Mouse (Mus musculus) urinary bladder, postnatal 36 days (tissue): Measurements from ENCODE around the gene Cmc1.
A peak's percentile ranks its signal among the peaks of the same experiment; 100 is the strongest.
"Not testable (repeated sequence)": the region's sequence is repeated elsewhere in the genome, so short reads cannot be mapped to it uniquely, and the experiment has no call there.

Source experiments
- DNase-seq, 2 experiments: peaks; one replicate each; pipeline ENCODE4 v3.0.0; 2022; ENCODE audit warnings: low spot score in 2 of 2, mixed read lengths in 1 of 2

The Cmc1 gene

DNA sequence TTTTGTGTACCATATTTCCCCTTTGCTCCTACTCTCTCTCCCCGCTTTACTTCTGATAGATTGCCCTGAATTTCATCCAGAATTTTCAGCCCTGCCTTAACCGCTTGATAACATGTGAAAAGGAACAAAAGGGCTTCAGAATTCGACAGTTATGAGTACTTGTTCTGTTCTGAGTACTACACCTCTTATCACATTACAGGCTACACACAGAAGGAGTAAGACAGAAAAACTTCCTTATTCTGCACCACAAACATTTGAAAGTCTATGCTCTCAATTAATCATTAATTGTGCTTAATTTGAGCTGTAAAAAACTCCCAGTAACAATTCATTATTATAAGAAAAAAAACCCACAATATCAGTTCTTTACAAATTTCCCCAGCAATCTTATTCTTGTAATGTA lies 9.6 kb downstream of the Cmc1 start:
- not testable (repeated sequence) for DNase-seq

GRCm38 (mm10) chr9:118110360-118110710 lies 39.6 kb downstream of the Cmc1 start:
- no peak for DNase-seq

- no peak for DNase-seq
These were observed 40.1 kb downstream of the Cmc1 start for GRCm38 (mm10) chr9:118109697-118110359.

DNA sequence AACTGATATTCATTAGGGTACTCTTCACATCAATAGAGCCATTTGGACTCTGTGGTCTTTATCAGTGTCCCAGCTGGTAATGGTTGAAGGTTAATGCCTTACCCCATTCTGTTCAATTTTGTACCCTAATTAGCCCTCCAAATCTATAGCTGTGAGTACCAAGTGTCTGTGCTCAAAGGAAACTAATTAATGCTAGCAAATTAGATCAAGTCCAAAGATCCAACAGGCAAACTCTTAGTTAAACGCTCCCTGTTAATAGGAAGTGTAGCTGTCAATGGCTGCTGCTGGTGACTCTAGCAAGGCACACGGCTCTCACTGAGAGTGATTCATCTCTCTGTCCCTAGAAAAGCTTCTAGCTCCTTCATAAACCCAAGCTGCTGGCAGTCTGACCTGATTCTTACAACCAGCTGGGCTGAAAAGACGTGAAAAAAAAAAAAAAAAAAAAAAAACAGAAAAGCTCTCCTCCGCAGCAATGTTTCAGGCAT lies 41.4 kb downstream of the Cmc1 start:
- no peak for DNase-seq

- DNase-seq = no peak
These were observed 48.2 kb downstream of the Cmc1 start for GRCm38 (mm10) chr9:118101802-118102201.

- no peak for DNase-seq
These were observed 49.5 kb downstream of the Cmc1 start for GRCm38 (mm10) chr9:118100484-118100883.

DNA sequence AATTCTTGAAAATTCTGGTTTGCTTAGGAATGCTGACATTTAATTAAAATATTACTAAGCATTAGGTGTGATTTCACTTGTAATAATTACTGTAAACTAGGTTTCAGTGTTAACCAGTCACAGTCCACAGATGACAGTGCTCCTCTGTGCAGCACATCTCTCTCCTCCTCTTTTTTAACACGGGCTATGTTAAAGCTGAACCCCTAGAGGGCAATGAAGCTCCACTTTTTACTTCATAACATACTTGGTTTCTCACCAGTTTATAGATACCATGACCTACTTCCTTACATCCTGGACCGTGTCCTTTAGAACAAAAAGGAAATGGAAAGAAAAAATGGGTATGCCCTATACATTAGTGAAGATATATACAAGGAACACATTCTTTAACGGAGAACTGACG lies 50.6 kb downstream of the Cmc1 start:
- no peak for DNase-seq

DNA sequence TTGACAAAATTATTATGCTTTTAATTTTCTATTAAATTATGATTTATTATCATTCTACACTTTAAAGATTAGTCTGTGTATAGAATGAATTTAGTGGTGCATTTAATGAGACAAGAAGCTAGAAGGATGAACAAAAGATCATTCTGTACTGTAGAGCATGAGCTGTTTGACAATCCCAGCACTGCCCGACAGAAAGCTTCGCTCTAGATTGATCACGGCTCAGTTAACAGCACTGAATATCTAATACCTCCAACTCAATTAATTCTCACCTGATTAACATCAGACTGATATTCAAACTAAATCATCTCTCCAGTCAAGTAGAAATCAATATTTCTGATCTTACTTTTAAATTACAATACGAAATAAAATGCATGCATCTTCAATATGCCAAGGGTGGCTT lies 66.1 kb downstream of the Cmc1 start:
- DNase-seq = no peak

DNA sequence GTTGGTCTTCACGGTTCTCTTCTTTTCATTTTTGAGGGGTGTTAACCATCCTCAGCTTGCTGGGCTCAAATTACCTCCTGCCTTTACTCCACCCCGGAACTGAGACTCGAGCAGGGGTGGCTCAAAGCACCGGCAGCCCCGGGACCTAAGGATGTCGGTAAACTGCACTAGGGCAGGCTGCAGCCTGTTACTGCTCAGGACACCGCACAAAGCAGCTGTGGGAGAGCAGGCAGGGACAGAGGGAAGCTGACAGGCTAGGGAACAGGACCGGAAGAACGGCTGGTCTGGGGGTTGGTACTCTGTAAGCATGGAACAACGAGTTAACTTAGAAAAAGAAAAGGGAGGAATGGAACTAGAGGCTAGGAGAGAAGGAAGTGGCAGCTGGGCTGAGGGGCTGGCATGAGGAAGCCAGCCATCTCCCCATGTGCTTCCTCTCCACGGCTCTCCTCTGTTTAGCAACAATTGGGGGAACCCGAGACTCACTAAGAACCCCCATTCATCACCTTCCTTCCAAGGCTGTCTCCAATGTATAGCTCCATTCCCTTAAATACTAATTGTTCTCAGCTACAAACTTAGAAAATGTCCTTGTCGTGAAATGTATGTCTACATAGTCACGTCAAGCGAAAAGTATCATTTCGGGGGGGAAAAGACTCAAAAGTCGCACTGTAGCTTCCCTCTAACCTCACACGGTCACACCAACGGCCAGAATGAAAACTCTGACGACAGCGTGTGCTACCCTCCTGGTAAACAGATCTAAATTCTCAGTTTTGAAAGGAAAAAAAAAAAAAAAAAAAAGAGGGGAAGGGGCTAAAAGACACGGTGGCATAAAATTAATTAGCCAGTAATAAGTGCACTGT lies 67.2 kb downstream of the Cmc1 start:
- no peak for DNase-seq

DNA sequence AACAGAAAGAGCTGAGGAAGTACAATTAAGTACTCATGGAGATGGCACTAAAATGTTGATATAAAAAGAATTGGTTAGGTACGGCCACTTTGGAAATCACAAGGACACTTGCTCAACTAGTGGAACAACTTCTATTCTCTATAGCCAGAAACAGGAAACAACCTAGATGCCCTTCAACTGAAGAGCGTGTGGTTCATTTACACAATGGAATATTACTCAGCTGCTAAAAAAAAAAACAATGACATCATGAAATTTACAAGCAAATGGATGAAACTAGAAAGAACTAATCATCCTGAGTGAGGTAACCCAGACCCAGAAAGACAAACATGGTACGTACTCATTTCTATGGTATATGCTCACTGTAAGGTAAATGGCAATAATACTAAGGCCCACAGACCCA lies 76.6 kb downstream of the Cmc1 start:
- no peak for DNase-seq

GRCm38 (mm10) chr9:118072101-118072500 lies 77.9 kb downstream of the Cmc1 start:
- no peak for DNase-seq

DNA sequence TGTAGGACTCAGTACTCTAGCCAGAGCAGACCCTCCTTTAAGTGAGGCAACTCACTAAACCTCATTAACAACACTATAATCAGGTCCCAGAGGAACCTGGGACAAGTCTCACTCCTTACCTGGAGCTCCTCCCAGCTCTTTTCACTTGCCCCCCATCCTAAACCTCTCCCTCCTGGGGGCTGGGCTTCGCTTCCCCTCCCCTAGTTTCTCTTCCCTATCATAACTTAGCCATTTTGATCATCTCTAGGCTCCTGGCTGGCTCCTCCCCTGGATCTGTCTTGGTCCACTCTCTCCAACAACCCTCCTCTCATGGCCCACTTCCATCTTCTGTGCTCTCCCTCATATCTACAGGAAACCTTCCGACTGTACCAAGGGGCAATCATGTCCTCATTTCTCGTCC lies 78.6 kb downstream of the Cmc1 start:
- DNase-seq = no peak

- no peak for DNase-seq
These were observed 79.5 kb downstream of the Cmc1 start for GRCm38 (mm10) chr9:118070442-118070841.

DNA sequence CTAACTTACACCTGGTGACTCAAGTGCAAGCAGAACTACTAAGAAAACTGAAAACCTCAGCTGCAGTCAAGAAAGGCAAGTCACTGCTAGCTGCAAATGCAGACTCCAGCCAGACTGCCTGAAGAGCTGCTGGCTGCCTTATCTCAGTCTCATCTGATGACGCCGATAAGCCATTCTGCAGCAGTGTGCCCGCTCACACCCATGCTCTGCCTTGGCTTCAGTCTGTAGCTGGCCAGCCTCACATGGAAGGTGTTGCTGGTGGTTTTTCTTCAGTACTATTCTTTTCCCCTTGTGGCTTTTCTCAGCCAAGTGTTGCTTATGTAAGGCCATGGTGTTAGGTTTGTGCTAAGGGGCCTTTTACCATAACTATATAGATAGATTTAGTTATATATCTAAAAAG lies 90.9 kb downstream of the Cmc1 start:
- peak; percentile 9 to 21 for DNase-seq

- DNase-seq = no peak
These were observed 96.7 kb downstream of the Cmc1 start for GRCm38 (mm10) chr9:118053286-118053685.

- no peak for DNase-seq
These were observed 104.9 kb downstream of the Cmc1 start for GRCm38 (mm10) chr9:118045011-118045533.

- no peak for DNase-seq
These were observed 106.4 kb downstream of the Cmc1 start for GRCm38 (mm10) chr9:118043581-118043980.

DNA sequence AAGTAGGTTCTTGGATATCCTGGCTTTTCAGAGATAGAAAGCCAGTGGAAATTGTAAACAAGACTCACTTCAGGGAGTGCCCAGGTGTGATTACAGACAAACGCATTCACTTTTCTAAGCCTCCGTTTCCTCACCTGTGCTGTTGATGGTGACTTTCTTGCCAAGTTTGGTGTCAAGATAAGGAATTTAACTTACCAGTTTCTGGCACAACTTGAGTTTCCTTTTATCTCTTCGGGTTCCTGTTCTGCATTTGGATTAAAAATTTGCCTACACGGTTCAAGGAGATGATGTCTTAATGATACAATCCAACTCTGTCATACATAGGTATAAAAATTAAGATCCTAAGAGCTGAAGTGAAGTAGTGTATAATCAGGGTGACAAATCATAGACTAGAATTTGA lies 107.2 kb downstream of the Cmc1 start:
- no peak for DNase-seq

DNA sequence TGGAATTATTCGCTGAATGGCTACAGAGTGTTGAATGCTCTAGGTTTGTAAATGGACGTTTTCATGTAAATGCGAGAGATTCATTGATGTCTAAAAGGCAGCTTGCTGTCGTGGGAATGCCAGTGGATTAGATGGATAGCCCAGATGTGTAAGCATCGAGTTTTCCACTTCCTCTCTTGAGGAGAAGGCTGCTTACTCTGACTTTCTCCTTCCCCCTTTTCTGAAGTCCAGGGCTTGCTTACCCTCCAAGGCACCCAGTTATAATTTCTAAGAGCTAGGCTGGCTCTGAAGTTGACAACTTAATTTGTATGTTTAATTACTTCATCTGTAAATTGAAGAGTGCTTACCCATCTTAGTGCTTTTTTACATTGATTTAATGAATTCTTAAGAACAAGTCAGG lies 108.3 kb downstream of the Cmc1 start:
- no peak for DNase-seq

DNA sequence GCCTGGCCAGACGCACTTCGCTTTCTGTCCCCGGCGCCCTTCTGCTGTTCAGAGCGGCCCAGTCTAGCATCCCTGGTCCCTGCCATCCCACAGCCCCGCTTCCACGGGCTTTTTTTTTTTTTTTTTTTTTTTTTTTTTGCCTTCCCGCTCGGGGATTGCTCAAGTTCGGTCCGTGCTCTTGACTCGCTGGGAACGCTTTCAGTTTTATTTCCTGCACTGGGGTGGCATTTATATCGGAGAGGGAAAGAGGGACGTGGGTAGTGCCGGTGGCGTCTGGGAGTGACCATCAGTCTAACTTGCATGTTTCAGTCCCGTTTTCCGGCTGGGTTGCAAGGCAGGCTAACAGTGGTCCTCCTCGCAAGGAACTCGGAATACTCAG lies 109.0 kb downstream of the Cmc1 start:
- peak in 1 of 2 experiments; percentile 25 for DNase-seq

GRCm38 (mm10) chr9:118040218-118041021 lies 109.6 kb downstream of the Cmc1 start, which contains the start of gene Azi2:
Azi2 (plus strand) TSS chr9:118040499.
- peak; percentile 96 to 97 for DNase-seq

DNA sequence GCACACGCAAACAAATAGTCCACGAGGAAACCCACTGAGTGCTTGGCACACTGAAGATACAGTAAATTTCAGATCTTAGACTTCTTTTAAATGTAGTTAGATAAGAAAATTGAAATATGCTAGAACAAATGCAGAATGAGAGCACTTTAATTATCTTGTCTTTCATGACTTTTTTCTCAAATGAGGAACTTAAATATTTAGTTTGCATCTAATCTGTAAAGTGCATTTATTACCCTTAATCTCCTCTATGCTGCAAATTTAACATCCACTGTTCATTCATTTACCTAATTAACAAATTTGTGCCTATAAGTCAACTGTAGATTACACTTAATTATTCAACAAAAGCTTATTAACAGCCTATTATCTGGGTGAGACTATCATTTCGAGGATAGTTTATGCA lies 115.0 kb downstream of the Cmc1 start:
- DNase-seq = no peak
